8 mouse cellular contexts compared by ENCODE assay signal in genomic region chr8:104343957-104344356, GRCm38 (mm10). TPM values are rescaled to one million over a fixed set of nuclear protein-coding genes. Genes with fewer than 3 reads are reported as not detected.
A peak's percentile ranks its signal among the peaks of the same experiment; 100 is the strongest.
DNase-seq lines count a peak whose midpoint lies in the region; ATAC-seq lines count a peak whose summit lies in the region.

No protein-coding gene starts in this region.

- ATAC-seq in megakaryocyte, adult 5-6 weeks (ENCODE audit: poor library complexity, severe bottlenecking) = peak; percentile 50

- DNase-seq in WW6 (ENCODE audit: low read depth, low spot score) = peak; percentile 71
- peak; percentile 95 to 96 for DNase-seq in cerebellum, postnatal 25 days
- DNase-seq in frontal cortex, postnatal 36 days (ENCODE audit: low spot score in 2 of 2) = peak; percentile 82 to 84
- DNase-seq in hindlimb bud, embryonic 11.5 days (ENCODE audit: extremely low spot score, low read depth, low spot score) = peak; percentile 77
- peak; percentile 88 to 92 for DNase-seq in left cerebral cortex, adult 18-20 months (ENCODE audit: low spot score in 2 of 2)
- DNase-seq in right cerebral cortex, adult 18-20 months = peak; percentile 84
- DNase-seq in urinary bladder, adult 2 months (ENCODE audit: low spot score) = peak; percentile 84

RNA-seq across cellular contexts. Expression of gene Cmtm3, which starts 4.7 kb away (rescaled TPM):
- 10 to 100 TPM in 1 of 2 experiments, 1 to 10 TPM in 1; 8.9 to 11.6 TPM for total RNA-seq in left cerebral cortex, adult 18-20 months (2021)
- total RNA-seq in megakaryocyte, adult 5-6 weeks (2015) = 84.1 and 85.6 TPM in 2 replicates
- 48.5 and 50.4 TPM in 2 replicates for total RNA-seq in megakaryocyte, adult 5-6 weeks (2017)
- polyA plus RNA-seq in urinary bladder, adult 2 months (2012; rRNA removed) = 72.8 and 74.9 TPM in 2 replicates

RNA-seq across cellular contexts. Expression of gene Cmtm2b, which starts 21.9 kb away (rescaled TPM):
- not detected for total RNA-seq in left cerebral cortex, adult 18-20 months (2021)
- not detected in 2 replicates for total RNA-seq in megakaryocyte, adult 5-6 weeks (2015)
- total RNA-seq in megakaryocyte, adult 5-6 weeks (2017) = not detected in 2 replicates
- not detected in 2 replicates for polyA plus RNA-seq in urinary bladder, adult 2 months (2012; rRNA removed)

RNA-seq across cellular contexts. Expression of gene Gm11020, which starts 22.6 kb away (rescaled TPM):
- not detected for total RNA-seq in left cerebral cortex, adult 18-20 months (2021)
- total RNA-seq in megakaryocyte, adult 5-6 weeks (2015) = not detected in 2 replicates
- total RNA-seq in megakaryocyte, adult 5-6 weeks (2017) = not detected in 2 replicates
- not detected in 2 replicates for polyA plus RNA-seq in urinary bladder, adult 2 months (2012; rRNA removed)

RNA-seq across cellular contexts. Expression of gene Cmtm1, which starts 34.0 kb away (rescaled TPM):
- total RNA-seq in left cerebral cortex, adult 18-20 months (2021) = not detected
- not detected in 2 replicates for total RNA-seq in megakaryocyte, adult 5-6 weeks (2015)
- total RNA-seq in megakaryocyte, adult 5-6 weeks (2017) = not detected in 2 replicates
- not detected in 2 replicates for polyA plus RNA-seq in urinary bladder, adult 2 months (2012; rRNA removed)

RNA-seq across cellular contexts. Expression of gene Gm45711, which starts 34.1 kb away (rescaled TPM):
- not detected for total RNA-seq in left cerebral cortex, adult 18-20 months (2021)
- not detected in 2 replicates for total RNA-seq in megakaryocyte, adult 5-6 weeks (2015)
- total RNA-seq in megakaryocyte, adult 5-6 weeks (2017) = not detected in 2 replicates
- polyA plus RNA-seq in urinary bladder, adult 2 months (2012; rRNA removed) = not detected in 2 replicates

Comparison
In these comparisons a context has a peak if more than half of its experiments do, and no peak if none do; other contexts are left out.
1. Peak in every context shown above with its lines: DNase-seq and ATAC-seq.